Mouse (Mus musculus) intestine, embryonic 15.5 days (tissue): ENCODE measurements at regions not wholly inside any gene's neighbourhood (a gene's known extent, or its start where the extent isn't known, plus 50 kb on each side); places are given as distances from the start of the nearest gene placed in this dataset.

Experiments
- ATAC-seq: fragments of 200-750 bp; cut with Nextera tagmentation; 2 replicates; pipeline ENCODE4 v1.8.0; 2017; ENCODE audit warnings: moderate TSS enrichment, moderate library complexity
- H3K27ac ChIP-seq: fragments of 300-500 bp; sonication (generic); 2 replicates; pipeline ENCODE4 v1.5.1; 2015; ENCODE audit warnings: mild to moderate bottlenecking, inconsistent platforms
- H3K27me3 ChIP-seq: fragments of 300-500 bp; sonication (generic); replicated peaks from 2 replicates; pipeline ENCODE4 v1.6.1; 2015; ENCODE audit warnings: inconsistent platforms
- H3K36me3 ChIP-seq: fragments of 300-500 bp; sonication (generic); 2 replicates; pipeline ENCODE4 v1.6.1; 2015; ENCODE audit warnings: inconsistent platforms
- H3K4me1 ChIP-seq: fragments of 300-500 bp; sonication (generic); replicated peaks from 2 replicates; pipeline ENCODE4 v1.6.1; 2015; ENCODE audit warnings: inconsistent platforms
- H3K4me2 ChIP-seq: fragments of 300-500 bp; sonication (generic); replicated peaks from 2 replicates; pipeline ENCODE4 v1.6.1; 2015; ENCODE audit warnings: mild to moderate bottlenecking, inconsistent platforms
- H3K4me3 ChIP-seq: fragments of 300-500 bp; sonication (generic); replicated peaks from 2 replicates; pipeline ENCODE4 v1.5.1; 2015; ENCODE audit warnings: inconsistent platforms
- H3K9ac ChIP-seq: fragments of 300-500 bp; sonication (generic); 2 replicates; pipeline ENCODE4 v1.6.1; 2015; ENCODE audit warnings: inconsistent platforms
- H3K9me3 ChIP-seq: fragments of 300-500 bp; sonication (generic); 2 replicates; pipeline ENCODE4 v1.6.1; 2016; ENCODE audit warnings: inconsistent platforms
- WGBS: fragments of 180-500 bp; shearing (Covaris S2); methylation state at CpG from one replicate; pipeline ENCODE4 v1.1.7; 2015; 5-methylcytosine and 5-hydroxymethylcytosine counted together

DNA sequence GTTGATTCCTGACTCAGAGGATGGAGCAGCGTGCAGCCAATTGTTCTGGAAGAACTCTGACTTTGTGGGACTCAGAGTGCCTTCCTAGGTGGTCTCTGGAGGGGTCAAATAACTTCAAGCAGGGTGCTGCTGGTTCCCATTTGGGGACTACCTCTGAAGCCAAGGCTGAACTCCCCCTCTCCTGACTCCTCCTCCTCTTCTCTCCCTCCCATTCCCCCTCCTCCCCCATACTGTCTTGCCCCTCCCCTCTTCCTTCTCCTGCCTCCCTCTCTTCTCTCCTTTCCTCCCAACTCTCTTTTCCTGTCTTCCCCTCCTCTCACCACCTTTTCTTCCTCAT, 632.1 kb downstream of the Zfp706 start:
- no peak overlapping the region for H3K9ac ChIP-seq
- no peaks in the 10 kb centered on the region for H3K9me3 ChIP-seq
- peak overlapping the region; percentile 84 for H3K4me2 ChIP-seq
- H3K36me3 ChIP-seq, result no peaks in the 10 kb centered on the region
- ATAC-seq, result no peak
- peaks cover 10% of the 10 kb centered on the region for H3K4me1 ChIP-seq
- H3K4me3 ChIP-seq, result peak overlapping the region; percentile 44; the same call in 1 of the 2 replicates
- 0% methylated on average over 1 of the region's 1 CpGs for WGBS
- peak overlapping the region; percentile 74 for H3K27ac ChIP-seq
- no peaks in the 10 kb centered on the region for H3K27me3 ChIP-seq

DNA sequence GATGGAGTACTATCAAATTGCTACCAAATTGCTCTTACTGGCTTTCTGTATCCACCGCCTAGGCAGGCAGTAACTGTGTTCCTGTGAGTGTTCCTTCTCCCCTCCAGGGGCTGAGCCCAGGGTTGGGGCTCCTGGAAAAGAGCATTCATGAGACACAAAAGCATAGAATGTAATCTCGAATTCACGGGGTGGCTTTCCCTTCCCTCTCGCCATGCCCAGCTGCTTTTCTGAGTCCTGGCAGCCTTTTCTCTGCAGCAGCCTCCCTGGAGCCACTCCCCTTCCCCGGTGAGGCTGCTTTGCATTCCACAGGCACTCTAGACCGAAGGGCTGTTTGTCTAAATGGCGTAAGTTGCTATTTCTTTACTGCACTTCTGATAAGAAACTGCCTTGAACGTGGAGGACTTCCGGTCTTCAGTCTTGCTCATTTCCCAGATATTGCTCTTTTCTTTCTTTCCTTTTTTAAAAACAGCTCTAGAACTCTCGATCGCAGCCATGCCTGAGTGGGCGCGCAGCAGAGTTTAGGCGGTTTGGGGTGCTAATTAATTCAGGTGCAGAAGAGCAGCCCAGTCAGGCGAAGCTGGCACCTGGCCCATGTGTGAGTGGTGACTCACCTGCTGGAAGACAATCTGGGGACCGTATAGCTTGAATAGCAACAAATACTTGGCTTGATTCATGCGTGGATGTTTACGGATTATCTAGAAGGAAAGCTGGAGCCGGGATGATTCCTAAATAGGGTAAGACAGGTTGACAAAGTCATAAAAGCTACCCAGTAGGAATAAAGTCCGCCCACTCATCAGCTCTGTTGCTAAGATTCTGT, 632.6 kb downstream of the Zfp706 start:
- peak overlapping the region; percentile 84 for H3K4me2 ChIP-seq
- no peaks in the 10 kb centered on the region for H3K27me3 ChIP-seq
- WGBS, result 3% methylated on average over 20 of the region's 20 CpGs
- peak overlapping the region; percentile 46 for H3K9ac ChIP-seq
- no peaks in the 10 kb centered on the region for H3K9me3 ChIP-seq
- H3K36me3 ChIP-seq, result no peaks in the 10 kb centered on the region
- peak overlapping the region; percentile 74 for H3K27ac ChIP-seq
- peak; percentile 88 for ATAC-seq
- H3K4me1 ChIP-seq, result peaks cover 10% of the 10 kb centered on the region
- H3K4me3 ChIP-seq, result peak overlapping the region; percentile 44

DNA sequence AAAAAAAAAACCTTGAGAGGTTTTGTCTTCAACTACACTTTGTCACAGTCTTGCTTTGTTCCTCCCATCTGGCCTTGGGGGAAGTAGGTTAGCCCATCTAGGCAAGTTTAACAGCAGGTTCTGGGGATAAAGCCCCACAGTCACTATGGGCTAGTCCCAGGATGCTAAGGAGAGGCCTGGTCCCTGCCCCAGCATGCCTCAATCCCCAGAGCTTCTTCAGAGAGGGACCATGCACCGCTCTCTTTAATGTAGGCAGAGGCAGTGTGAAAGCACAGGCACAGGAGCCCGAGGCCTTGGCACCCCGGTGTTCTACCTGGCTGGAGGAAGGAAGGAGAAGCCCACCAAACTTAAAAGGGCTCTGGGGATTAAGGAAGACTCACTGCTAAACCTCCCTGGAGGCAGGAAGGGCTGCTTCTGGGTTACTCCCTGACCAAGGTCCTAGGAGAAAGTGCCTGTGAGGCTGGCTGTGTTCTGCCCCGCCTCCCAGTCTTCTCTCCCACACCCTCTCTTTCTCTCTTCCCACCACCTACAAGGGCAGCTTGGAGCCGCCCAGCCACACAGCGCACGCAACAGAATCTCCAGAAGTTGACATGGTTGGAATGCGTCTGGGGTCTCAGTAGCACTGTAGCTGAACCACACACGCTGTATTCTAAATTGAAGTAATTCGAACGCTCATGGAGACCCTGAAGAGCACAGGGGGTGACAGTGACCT, 633.5 kb downstream of the Zfp706 start:
- peak overlapping the region; percentile 46 for H3K9ac ChIP-seq
- 8% methylated on average over 11 of the region's 11 CpGs for WGBS

DNA sequence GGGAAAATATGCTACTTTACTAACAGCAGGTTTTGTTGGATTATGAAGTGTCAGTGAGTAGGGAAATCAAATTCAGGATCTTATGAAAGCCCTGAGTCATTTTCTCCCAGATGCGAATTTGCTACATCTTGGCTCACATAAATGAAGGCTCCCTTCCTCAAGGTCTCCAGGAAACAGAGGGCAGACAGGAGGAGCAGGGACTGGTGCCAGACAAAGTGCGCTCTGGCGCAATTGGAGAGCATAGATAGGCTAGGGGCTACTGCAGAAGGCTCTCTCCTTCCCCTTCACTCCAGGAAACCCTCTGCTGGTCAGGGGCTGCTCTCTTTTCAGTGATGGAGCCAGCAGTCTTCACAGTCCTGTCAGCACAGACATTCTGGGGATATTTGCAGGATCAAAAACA, 634.1 kb downstream of the Zfp706 start:
- H3K27ac ChIP-seq, result 0 out of 2 replicates have a peak overlapping the region, but pooled peaks have one; percentile 74
- H3K36me3 ChIP-seq, result no peaks in the 10 kb centered on the region
- H3K27me3 ChIP-seq, result no peaks in the 10 kb centered on the region
- peak overlapping the region; percentile 84; the same call in 1 of the 2 replicates for H3K4me2 ChIP-seq
- peaks cover 10% of the 10 kb centered on the region for H3K4me1 ChIP-seq
- whole genome bisulfite sequencing, result 59% methylated on average over 3 of the region's 3 CpGs
- H3K9ac ChIP-seq, result no peak overlapping the region
- no peak overlapping the region for H3K4me3 ChIP-seq
- no peaks in the 10 kb centered on the region for H3K9me3 ChIP-seq
- no peak for ATAC-seq

More for the DNA sequence above, 633.5 kb downstream of the Zfp706 start:
- H3K9me3 ChIP-seq, result no peaks in the 10 kb centered on the region
- peak overlapping the region; percentile 44 for H3K4me3 ChIP-seq
- H3K27me3 ChIP-seq, result no peaks in the 10 kb centered on the region
- H3K4me2 ChIP-seq, result peak overlapping the region; percentile 84
- H3K4me1 ChIP-seq, result peaks cover 10% of the 10 kb centered on the region
- H3K27ac ChIP-seq, result peak overlapping the region; percentile 74
- no peaks in the 10 kb centered on the region for H3K36me3 ChIP-seq
- peak; percentile 89 for ATAC-seq

DNA sequence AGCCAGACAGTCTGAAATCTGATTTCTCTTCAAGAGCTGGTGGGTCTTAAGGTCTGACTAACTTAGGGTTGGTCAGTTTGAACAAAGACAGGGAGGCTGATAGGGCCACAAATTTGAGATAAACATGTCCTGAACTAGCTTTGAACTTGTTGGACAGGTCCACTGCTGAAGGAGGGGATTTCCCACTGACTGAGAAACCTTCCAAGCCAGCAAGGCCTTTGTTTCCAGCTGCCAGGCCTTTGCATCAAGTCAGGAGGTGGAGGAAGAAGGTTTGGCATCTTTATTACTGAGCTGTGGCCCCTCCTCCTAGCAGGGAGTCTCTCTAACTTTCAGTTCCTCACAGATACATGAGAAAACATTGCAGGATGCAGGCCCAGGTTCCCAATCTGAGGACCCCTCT, 636.2 kb downstream of the Zfp706 start:
- no peaks in the 10 kb centered on the region for H3K9me3 ChIP-seq
- no peaks in the 10 kb centered on the region for H3K36me3 ChIP-seq
- no peak overlapping the region for H3K27ac ChIP-seq
- no peak overlapping the region for H3K9ac ChIP-seq
- no peaks in the 10 kb centered on the region for H3K27me3 ChIP-seq
- no peak overlapping the region for H3K4me2 ChIP-seq
- no peak for ATAC-seq
- H3K4me1 ChIP-seq, result peaks cover 10% of the 10 kb centered on the region
- no peak overlapping the region for H3K4me3 ChIP-seq

DNA sequence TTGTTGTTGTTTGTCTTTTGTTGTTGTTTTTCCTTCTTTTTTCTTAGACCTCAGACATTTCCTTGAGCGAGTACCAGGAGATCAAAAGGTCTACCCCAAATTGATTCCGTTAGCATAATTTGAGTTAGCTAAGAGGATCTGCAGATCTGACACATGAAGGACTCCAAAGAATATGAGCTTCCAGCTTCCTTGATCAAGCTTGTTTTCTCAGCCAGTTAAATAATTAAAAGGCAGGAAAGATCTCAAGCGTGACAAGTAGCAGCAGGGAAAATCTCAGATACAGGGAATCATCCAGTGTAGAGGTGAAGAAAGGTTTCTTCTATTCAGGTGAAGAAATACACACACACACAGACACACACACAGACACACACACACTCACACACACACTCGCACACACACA, 636.7 kb downstream of the Zfp706 start:
- WGBS, result 80% methylated on average over 4 of the region's 4 CpGs
- Histone ChIP-seq H3K36me3 (no peaks in the 10 kb centered on the region), H3K4me2 (no peak overlapping the region), H3K27ac (no peak overlapping the region), H3K4me3 (no peak overlapping the region), H3K27me3 (no peaks in the 10 kb centered on the region), H3K9ac (no peak overlapping the region), H3K9me3 (no peaks in the 10 kb centered on the region), H3K4me1 (peaks cover 10% of the 10 kb centered on the region)
- ATAC-seq, result no peak

DNA sequence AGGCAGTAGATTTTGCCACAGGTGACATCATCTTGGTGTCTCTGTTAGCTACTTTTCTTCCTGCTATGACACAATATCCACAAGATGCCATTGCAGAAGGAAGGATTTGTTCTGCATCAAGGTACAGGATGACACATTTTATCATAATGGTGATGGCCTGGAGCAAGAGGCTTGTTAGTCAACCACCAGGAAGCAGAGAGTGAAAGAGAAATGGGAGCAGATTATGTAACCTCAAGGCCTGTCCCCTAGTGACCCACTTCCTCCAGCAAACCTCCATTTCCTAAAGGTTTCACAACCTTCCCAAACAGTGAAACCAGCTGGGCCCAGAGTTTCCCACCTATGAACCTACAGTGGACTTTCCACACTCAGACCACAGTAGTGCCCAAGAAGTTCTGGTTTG, 640.3 kb downstream of the Zfp706 start:
- no peak for ATAC-seq
- Histone ChIP-seq H3K9ac (no peak overlapping the region), H3K9me3 (no peaks in the 10 kb centered on the region), H3K27ac (no peak overlapping the region), H3K4me2 (no peak overlapping the region), H3K27me3 (no peaks in the 10 kb centered on the region), H3K4me1 (no peaks in the 10 kb centered on the region), H3K4me3 (no peak overlapping the region), H3K36me3 (no peaks in the 10 kb centered on the region)

DNA sequence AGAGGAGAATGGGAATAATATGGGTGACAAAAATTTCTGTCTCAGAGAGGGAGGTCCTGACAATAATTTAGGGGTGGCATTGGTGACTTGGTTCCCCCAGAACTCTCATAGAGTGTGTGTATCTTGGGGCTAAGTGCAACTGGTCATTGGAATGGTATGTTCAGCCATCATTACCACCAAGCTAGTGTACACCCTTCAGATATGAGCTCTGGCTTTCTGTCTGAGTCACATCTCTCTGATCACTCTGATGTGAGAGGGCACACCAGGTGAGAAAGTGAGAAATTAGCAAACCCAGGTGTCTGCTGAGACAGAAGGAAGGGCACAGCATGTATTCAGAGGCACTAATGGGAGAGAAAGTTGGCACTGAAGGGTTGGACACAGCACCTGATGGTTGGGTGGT, 642.8 kb downstream of the Zfp706 start:
- ATAC-seq, result no peak
- H3K27me3 ChIP-seq, result no peaks in the 10 kb centered on the region
- no peak overlapping the region for H3K27ac ChIP-seq
- no peak overlapping the region for H3K4me3 ChIP-seq
- H3K9me3 ChIP-seq, result no peaks in the 10 kb centered on the region
- H3K4me1 ChIP-seq, result no peaks in the 10 kb centered on the region; the same call in 1 of the 2 replicates
- no peaks in the 10 kb centered on the region for H3K36me3 ChIP-seq
- H3K4me2 ChIP-seq, result no peak overlapping the region
- H3K9ac ChIP-seq, result no peak overlapping the region

DNA sequence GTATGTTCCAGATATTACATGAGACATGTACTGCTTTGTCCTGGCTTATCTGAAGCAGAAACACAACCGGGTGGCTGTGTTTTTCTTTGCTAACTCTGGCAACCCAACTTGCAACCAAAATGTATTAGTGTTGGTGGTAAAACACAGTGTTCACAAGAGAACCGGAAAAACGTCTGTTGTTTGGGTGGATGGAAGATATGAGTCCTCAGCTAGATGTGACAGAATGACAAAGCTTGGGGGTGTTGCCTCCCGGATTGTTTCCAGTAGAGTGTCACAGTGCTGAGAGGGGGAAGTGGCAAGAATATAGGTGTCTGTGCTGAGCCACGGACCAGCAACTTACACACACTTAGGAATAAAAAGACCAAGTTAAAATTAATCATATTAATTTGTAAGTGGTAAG, 643.5 kb downstream of the Zfp706 start:
- ATAC-seq, result no peak
- H3K9me3 ChIP-seq, result no peaks in the 10 kb centered on the region
- 66% methylated on average over 5 of the region's 5 CpGs for WGBS
- no peak overlapping the region for H3K4me2 ChIP-seq
- no peaks in the 10 kb centered on the region for H3K27me3 ChIP-seq
- no peaks in the 10 kb centered on the region for H3K36me3 ChIP-seq
- no peaks in the 10 kb centered on the region; the same call in 1 of the 2 replicates for H3K4me1 ChIP-seq
- no peak overlapping the region for H3K9ac ChIP-seq
- no peak overlapping the region for H3K27ac ChIP-seq
- no peak overlapping the region for H3K4me3 ChIP-seq

DNA sequence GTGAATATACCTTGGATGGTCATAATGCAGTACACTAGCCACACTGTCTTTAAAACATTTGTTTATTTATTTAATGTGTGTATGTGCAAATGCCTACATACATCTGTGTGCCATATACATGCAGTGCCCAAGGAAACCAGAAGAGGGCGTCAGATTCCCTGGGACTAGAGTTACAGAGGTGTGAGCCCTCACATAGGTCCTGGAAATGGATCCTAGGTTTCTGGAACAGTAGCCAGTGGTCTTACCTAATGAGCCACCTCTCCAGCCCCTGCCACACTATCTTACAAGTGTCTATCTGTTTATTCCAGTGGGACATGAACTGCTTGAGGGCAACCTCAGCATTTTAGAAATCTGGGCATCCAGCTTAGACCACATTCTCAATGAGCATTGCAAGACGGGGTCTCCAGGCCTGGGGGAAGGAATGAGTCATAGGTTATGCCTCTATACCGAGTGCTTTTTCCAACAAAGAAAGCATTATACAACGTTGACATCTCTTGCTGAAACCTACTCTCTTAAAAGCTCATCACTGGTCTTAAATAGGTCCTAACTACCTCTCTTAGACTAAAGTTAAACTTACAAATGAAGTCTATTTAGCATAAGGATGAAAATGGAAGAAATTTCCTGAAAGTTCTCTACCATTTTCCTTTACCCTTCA, 644.5 kb downstream of the Zfp706 start:
- H3K27me3 ChIP-seq, result no peaks in the 10 kb centered on the region
- no peaks in the 10 kb centered on the region for H3K9me3 ChIP-seq
- H3K9ac ChIP-seq, result no peak overlapping the region
- no peaks in the 10 kb centered on the region; the same call in 1 of the 2 replicates for H3K4me1 ChIP-seq
- H3K4me3 ChIP-seq, result no peak overlapping the region
- 65% methylated on average over 4 of the region's 4 CpGs for WGBS
- H3K4me2 ChIP-seq, result no peak overlapping the region
- H3K27ac ChIP-seq, result no peak overlapping the region
- H3K36me3 ChIP-seq, result no peaks in the 10 kb centered on the region
- no peak for ATAC-seq

DNA sequence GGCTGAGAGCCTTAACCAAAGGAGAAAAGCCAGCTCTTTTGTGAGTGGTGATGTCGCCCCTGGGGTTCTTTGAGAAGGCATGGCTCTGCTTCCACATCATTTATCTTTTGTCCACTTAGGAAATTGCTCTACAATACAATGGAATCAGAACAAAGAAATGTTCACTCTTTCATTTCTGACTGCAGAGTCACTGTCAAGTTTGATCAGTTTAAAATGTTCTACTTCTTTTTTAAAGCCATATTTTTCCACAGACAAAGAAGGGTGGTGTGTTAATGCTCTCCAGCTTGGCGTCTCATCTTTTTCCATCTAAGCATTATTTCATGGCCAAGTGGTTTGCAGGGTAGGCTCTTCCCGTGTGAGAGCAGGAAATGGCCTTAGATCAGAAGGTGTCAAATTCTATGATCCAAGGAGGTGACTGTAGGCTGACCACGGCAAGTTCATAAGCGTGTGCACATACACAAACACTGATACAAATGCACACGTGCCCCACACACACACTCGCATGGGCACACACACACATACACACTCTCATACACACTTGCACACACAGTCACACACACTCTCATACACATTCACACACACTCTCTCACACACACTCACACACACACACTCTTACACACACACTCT, 645.9 kb downstream of the Zfp706 start:
- Histone ChIP-seq H3K4me1 (no peaks in the 10 kb centered on the region; the same call in 1 of the 2 replicates), H3K4me2 (no peak overlapping the region), H3K4me3 (no peak overlapping the region), H3K36me3 (no peaks in the 10 kb centered on the region), H3K27me3 (no peaks in the 10 kb centered on the region), H3K27ac (no peak overlapping the region), H3K9me3 (no peaks in the 10 kb centered on the region), H3K9ac (no peak overlapping the region)
- no peak for ATAC-seq
- WGBS, result 60% methylated on average over 7 of the region's 7 CpGs
